Mouse (Mus musculus) lung, postnatal 0 days (tissue): ENCODE measurements at regions not wholly inside any gene's neighbourhood (a gene's known extent, or its start where the extent isn't known, plus 50 kb on each side); places are given as distances from the start of the nearest gene placed in this dataset.
A peak's percentile ranks its signal among the peaks of the same experiment; 100 is the strongest.

ENCODE experiments used
- ATAC-seq: fragments of 200-750 bp; cut with Nextera tagmentation; 2 replicates; pipeline ENCODE4 v1.8.0; 2017; ENCODE audit warnings: moderate library complexity
- DNase-seq: peaks from one replicate; pipeline ENCODE4 v3.0.0-alpha.2; 2016; ENCODE audit warnings: low spot score
- H3K27ac ChIP-seq: fragments of 300-500 bp; sonication (generic); 2 replicates; pipeline ENCODE4 v1.5.1; 2014; ENCODE audit warnings: antibody characterized with exemption, mild to moderate bottlenecking, low read length, mixed read lengths
- H3K27me3 ChIP-seq: fragments of 300-500 bp; sonication (generic); replicated peaks from 2 replicates; pipeline ENCODE4 v1.6.1; 2014; ENCODE audit warnings: low read length, mixed read lengths; ENCODE audit not compliant: insufficient read depth
- H3K36me3 ChIP-seq: fragments of 300-500 bp; sonication (generic); 2 replicates; pipeline ENCODE4 v1.6.1; 2014; ENCODE audit warnings: low read length, mixed read lengths; ENCODE audit not compliant: insufficient read depth
- H3K4me1 ChIP-seq: fragments of 300-500 bp; sonication (generic); 2 replicates; pipeline ENCODE4 v1.6.1; 2014; ENCODE audit warnings: antibody characterized with exemption, low read depth, low read length, mixed read lengths; ENCODE audit not compliant: insufficient read depth
- H3K4me2 ChIP-seq: fragments of 300-500 bp; sonication (generic); replicated peaks from 2 replicates; pipeline ENCODE4 v1.6.1; 2014; ENCODE audit warnings: low read depth, mild to moderate bottlenecking, low read length, moderate library complexity, mixed read lengths
- H3K4me3 ChIP-seq: fragments of 300-500 bp; sonication (generic); 2 replicates; pipeline ENCODE4 v1.5.1; 2014; ENCODE audit warnings: low read depth, low read length
- H3K9ac ChIP-seq: fragments of 300-500 bp; sonication (generic); replicated peaks from 2 replicates; pipeline ENCODE4 v1.6.1; 2014; ENCODE audit warnings: low read depth, mild to moderate bottlenecking
- H3K9me3 ChIP-seq: fragments of 300-500 bp; sonication (generic); 2 replicates; pipeline ENCODE4 v1.6.1; 2016; ENCODE audit warnings: low read length, mixed read lengths
- CTCF ChIP-seq: IDR thresholded peaks from 2 replicates; pipeline ENCODE4 v1.5.1; 2016; ENCODE audit warnings: antibody characterized with exemption, mild to moderate bottlenecking
- EP300 ChIP-seq: IDR thresholded peaks from 2 replicates; pipeline ENCODE4 v1.6.1; 2016; ENCODE audit warnings: antibody characterized with exemption, mild to moderate bottlenecking, control low read depth
- WGBS: fragments of 180-500 bp; shearing (Covaris S2); extraction: QIAGEN DNeasy Blood & Tissue Kit; methylation state at CpG from one replicate; pipeline ENCODE4 v1.1.7; 2014; 5-methylcytosine and 5-hydroxymethylcytosine counted together

DNA sequence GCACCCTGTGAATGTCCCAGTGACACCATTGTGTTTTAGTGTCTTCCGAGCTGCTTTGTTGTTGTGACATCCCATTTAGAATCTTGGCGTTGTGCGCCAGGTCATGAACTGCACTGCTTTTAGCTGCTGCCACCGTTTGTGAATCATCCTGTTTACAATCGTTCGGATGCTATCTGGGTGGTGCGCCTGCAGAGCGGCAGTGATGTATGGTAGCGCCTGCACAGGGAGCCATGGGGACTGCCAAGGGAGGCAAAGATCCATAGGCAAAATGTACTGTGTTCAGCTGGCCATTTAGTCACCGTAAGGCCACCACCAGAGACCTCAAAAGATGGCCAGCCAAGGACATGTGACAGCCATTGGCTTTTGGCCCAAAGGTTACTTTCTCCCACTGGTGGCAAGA lies 93.3 kb downstream of the Gm4791 start:
- no peaks in the 10 kb centered on the region for H3K27me3 ChIP-seq
- no peaks in the 10 kb centered on the region for H3K36me3 ChIP-seq
- no peak overlapping the region for H3K27ac ChIP-seq
- H3K4me3 ChIP-seq, result no peak overlapping the region
- no peak overlapping the region for H3K4me2 ChIP-seq
- whole genome bisulfite sequencing, result 40% methylated on average over 10 of the region's 10 CpGs
- DNase-seq (peak; percentile 8), ATAC-seq (peak; percentile 25; the same call in 1 of the 2 replicates)
- TF ChIP-seq CTCF (no peak), EP300 (no peak)
- no peaks in the 10 kb centered on the region for H3K9me3 ChIP-seq
- no peaks in the 10 kb centered on the region for H3K4me1 ChIP-seq
- no peak overlapping the region for H3K9ac ChIP-seq

DNA sequence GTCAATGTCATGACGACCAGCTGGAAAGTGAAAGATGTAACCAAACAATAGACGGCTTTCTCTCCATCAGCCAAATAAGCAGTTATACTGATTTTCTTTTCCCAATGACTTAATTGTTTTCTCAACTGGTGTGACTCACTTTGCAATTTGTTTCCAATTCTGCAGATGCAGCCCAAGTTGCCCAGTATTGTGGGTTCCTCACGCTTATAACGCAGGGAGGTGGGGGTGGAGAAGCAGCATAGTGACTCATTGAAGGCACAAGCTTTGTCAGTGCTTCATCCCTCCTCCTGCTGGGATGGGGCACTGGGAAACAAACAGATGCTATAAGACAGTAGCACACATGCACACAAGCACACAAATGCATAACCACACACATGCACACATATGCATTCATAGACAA lies 97.1 kb downstream of the Gm4791 start:
- no peaks in the 10 kb centered on the region for H3K27me3 ChIP-seq
- no peaks in the 10 kb centered on the region for H3K4me1 ChIP-seq
- 90% methylated on average over 4 of the region's 4 CpGs for WGBS
- H3K4me2 ChIP-seq, result no peak overlapping the region
- H3K9ac ChIP-seq, result no peak overlapping the region
- no peak overlapping the region for H3K4me3 ChIP-seq
- ATAC-seq (no peak), DNase-seq (no peak)
- H3K9me3 ChIP-seq, result no peaks in the 10 kb centered on the region
- no peak overlapping the region for H3K27ac ChIP-seq
- TF ChIP-seq CTCF (no peak), EP300 (no peak)
- no peaks in the 10 kb centered on the region for H3K36me3 ChIP-seq

DNA sequence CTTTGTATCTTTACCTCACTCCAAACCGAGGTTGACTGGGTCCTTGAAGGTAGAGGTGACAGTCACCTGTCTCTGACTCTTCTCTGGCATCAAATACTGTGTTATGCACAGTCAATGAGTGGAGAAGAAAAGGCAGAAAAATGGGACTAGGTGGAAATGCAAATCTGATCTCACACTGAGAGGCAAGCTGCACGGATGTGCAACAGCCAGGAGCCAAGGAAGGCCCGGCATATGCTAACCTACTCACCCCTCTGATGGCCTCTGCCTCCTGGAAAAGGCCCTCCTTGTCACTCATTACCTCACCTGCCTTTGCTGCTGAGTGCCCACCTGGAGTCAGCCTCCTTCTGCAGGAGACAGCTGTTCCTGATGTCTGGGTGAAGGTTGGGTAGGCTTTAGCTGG lies 104.8 kb downstream of the Gm4791 start:
- TF ChIP-seq EP300 (no peak), CTCF (no peak)
- H3K9me3 ChIP-seq, result no peaks in the 10 kb centered on the region
- 71% methylated on average over 3 of the region's 3 CpGs for WGBS
- H3K4me2 ChIP-seq, result no peak overlapping the region
- H3K4me3 ChIP-seq, result no peak overlapping the region
- no peak for DNase-seq
- H3K27ac ChIP-seq, result no peak overlapping the region
- no peak overlapping the region for H3K9ac ChIP-seq
- no peak for ATAC-seq
- no peaks in the 10 kb centered on the region for H3K27me3 ChIP-seq
- H3K36me3 ChIP-seq, result no peaks in the 10 kb centered on the region
- H3K4me1 ChIP-seq, result no peaks in the 10 kb centered on the region

DNA sequence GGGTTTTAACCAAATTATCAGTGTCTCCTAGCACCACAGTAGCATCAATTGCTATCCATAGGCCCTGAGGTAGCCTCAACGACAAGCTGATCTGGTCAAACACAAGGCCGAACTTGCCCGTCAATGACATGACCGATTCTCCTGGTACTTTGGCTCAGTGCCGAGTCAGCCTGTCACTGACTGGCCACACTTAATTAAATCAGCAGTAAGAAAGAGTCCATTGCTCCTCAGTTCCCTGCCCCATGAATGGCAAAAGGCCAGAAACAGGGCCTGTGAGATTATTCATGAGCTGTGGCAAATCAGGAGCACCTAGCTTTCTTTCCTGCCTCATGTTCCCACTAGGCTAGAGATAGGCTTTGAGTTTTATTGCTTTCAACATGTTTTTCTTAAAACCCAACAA lies 105.4 kb downstream of the Gm4791 start:
- no peaks in the 10 kb centered on the region for H3K27me3 ChIP-seq
- no peaks in the 10 kb centered on the region for H3K9me3 ChIP-seq
- H3K4me1 ChIP-seq, result no peaks in the 10 kb centered on the region
- TF ChIP-seq CTCF (no peak), EP300 (no peak)
- no peak overlapping the region for H3K4me3 ChIP-seq
- no peak overlapping the region for H3K9ac ChIP-seq
- WGBS, result 62% methylated on average over 5 of the region's 5 CpGs
- ATAC-seq (no peak), DNase-seq (no peak)
- no peak overlapping the region for H3K27ac ChIP-seq
- H3K36me3 ChIP-seq, result no peaks in the 10 kb centered on the region
- no peak overlapping the region for H3K4me2 ChIP-seq

DNA sequence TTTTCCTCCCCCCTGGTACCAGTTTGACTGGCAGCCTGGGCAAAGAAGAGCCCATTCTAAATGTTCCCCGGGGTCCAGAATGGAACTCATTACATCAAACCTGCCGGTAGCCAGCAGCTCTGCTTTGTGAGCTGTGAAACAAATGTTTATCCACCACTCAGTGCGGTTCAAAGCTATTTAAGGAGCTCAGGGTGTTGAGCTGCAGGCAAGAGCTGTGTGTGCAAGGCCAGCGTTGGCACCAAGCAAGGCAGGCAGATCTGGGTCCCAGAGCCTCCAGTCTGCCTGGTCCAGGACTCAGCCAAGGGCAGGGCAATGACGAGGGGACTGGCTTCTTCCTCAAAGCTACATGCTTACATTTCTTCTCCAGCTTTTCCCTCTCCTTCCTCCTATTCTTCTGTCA lies 109.6 kb downstream of the Gm4791 start:
- H3K9me3 ChIP-seq, result no peaks in the 10 kb centered on the region
- ATAC-seq (no peak), DNase-seq (no peak)
- H3K36me3 ChIP-seq, result no peaks in the 10 kb centered on the region
- H3K9ac ChIP-seq, result no peak overlapping the region
- TF ChIP-seq EP300 (no peak), CTCF (no peak)
- H3K4me1 ChIP-seq, result no peaks in the 10 kb centered on the region
- H3K27ac ChIP-seq, result no peak overlapping the region
- 29% methylated on average over 5 of the region's 5 CpGs for WGBS
- H3K27me3 ChIP-seq, result no peaks in the 10 kb centered on the region
- H3K4me3 ChIP-seq, result no peak overlapping the region
- no peak overlapping the region for H3K4me2 ChIP-seq

DNA sequence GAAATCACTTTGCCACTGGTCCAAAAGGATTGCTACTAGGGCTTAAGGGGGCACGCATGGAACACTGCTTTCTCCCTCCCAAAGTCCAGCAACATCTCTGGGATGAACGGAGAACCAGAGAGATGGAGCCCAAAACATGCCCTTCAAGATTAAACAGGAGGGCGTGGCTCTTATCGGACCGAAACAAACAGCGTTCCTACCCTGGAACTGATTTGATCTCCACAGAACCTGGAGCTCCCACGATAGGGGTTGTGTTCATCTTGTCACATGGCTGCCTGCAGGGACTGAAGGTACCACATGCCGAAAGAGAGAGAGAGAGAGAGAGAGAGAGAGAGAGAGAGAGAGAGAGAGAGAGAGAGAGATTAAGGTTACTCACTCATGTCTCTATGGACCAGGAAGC lies 120.7 kb downstream of the Gm4791 start:
- no peaks in the 10 kb centered on the region for H3K4me1 ChIP-seq
- no peaks in the 10 kb centered on the region for H3K36me3 ChIP-seq
- no peaks in the 10 kb centered on the region for H3K27me3 ChIP-seq
- H3K9me3 ChIP-seq, result no peaks in the 10 kb centered on the region
- no peak overlapping the region for H3K27ac ChIP-seq
- no peak for DNase-seq
- no peak for TF ChIP-seq CTCF
- no peak for TF ChIP-seq EP300
- ATAC-seq, result no peak
- no peak overlapping the region for H3K9ac ChIP-seq
- H3K4me3 ChIP-seq, result no peak overlapping the region
- no peak overlapping the region for H3K4me2 ChIP-seq
- 73% methylated on average over 8 of the region's 8 CpGs for WGBS

DNA sequence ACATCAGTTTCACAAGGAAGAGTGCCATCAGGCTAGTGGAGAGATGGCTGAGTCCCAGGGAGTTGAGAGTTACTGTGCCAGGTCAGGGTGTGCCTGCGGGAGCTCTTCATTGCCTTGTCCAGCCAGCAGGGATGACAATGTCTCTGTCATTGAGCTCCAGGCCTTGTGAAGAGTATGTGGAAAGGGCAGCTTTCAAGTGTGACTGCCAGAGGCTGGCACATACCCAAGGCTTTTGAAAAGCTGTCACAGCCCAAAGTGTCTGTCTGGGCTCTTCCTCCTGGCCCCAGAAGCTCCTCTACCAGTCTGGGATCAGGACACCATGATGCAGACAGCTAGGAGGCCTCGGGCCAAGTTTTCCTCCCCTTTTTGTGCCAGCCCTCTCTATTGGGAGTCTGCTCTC lies 124.6 kb downstream of the Gm4791 start:
- Histone ChIP-seq H3K9me3 (no peaks in the 10 kb centered on the region), H3K9ac (no peak overlapping the region), H3K36me3 (no peaks in the 10 kb centered on the region), H3K4me3 (no peak overlapping the region), H3K4me2 (no peak overlapping the region), H3K27ac (no peak overlapping the region), H3K4me1 (no peaks in the 10 kb centered on the region), H3K27me3 (no peaks in the 10 kb centered on the region)
- DNase-seq (no peak), ATAC-seq (no peak)
- WGBS, result 73% methylated on average over 2 of the region's 2 CpGs
- no peak for TF ChIP-seq EP300
- TF ChIP-seq CTCF, result no peak
